Mouse (Mus musculus) urinary bladder, postnatal 36 days (tissue): ENCODE data around the gene Cldn10.
"Not testable (repeated sequence)": the region's sequence is repeated elsewhere in the genome, so short reads cannot be mapped to it uniquely, and the experiment has no call there.

Source experiments
- DNase-seq, 2 experiments: peaks; one replicate each; pipeline ENCODE4 v3.0.0; 2022; ENCODE audit warnings: low spot score in 2 of 2, mixed read lengths in 1 of 2

Gene Cldn10

GRCm38 (mm10) chr14:118782241-118782640, 5.5 kb upstream of the Cldn10 start:
- DNase-seq: no peak

GRCm38 (mm10) chr14:118783326-118783935, 4.3 kb upstream of the Cldn10 start:
- DNase-seq: no peak

- DNase-seq: no peak
These were observed 2.5 kb downstream of the Cldn10 start for GRCm38 (mm10) chr14:118790217-118790616.

- no peak for DNase-seq
These were observed 5.2 kb downstream of the Cldn10 start for GRCm38 (mm10) chr14:118792957-118793356.

GRCm38 (mm10) chr14:118793416-118793815, 5.7 kb downstream of the Cldn10 start:
- DNase-seq: no peak

- DNase-seq: no peak
These were observed 6.5 kb downstream of the Cldn10 start for GRCm38 (mm10) chr14:118794196-118794595.

- DNase-seq: no peak
These were observed 7.2 kb downstream of the Cldn10 start for GRCm38 (mm10) chr14:118794893-118795292.

GRCm38 (mm10) chr14:118795915-118796693, 8.4 kb downstream of the Cldn10 start:
- DNase-seq: no peak

- DNase-seq: no peak
These were observed 9.0 kb downstream of the Cldn10 start for GRCm38 (mm10) chr14:118796694-118797058.

GRCm38 (mm10) chr14:118797270-118797669, 9.6 kb downstream of the Cldn10 start:
- no peak for DNase-seq

GRCm38 (mm10) chr14:118799918-118800317, 12.2 kb downstream of the Cldn10 start:
- DNase-seq: no peak

GRCm38 (mm10) chr14:118803936-118804335, 16.2 kb downstream of the Cldn10 start:
- no peak for DNase-seq

GRCm38 (mm10) chr14:118804351-118804750, 16.6 kb downstream of the Cldn10 start:
- no peak for DNase-seq

GRCm38 (mm10) chr14:118807653-118808052, 19.9 kb downstream of the Cldn10 start:
- no peak for DNase-seq

GRCm38 (mm10) chr14:118808183-118808582, 20.5 kb downstream of the Cldn10 start:
- not testable (repeated sequence) for DNase-seq

GRCm38 (mm10) chr14:118809686-118810085, 22.0 kb downstream of the Cldn10 start:
- DNase-seq: no peak

GRCm38 (mm10) chr14:118811256-118811655, 23.5 kb downstream of the Cldn10 start:
- not testable (repeated sequence) for DNase-seq

GRCm38 (mm10) chr14:118813111-118813510, 25.4 kb downstream of the Cldn10 start:
- no peak for DNase-seq

GRCm38 (mm10) chr14:118816503-118816902, 28.8 kb downstream of the Cldn10 start:
- no peak for DNase-seq

- DNase-seq: peak; percentile 39
These were observed 32.4 kb downstream of the Cldn10 start for GRCm38 (mm10) chr14:118820111-118820510.

- DNase-seq: no peak
These were observed 35.1 kb downstream of the Cldn10 start for GRCm38 (mm10) chr14:118822816-118823215.

GRCm38 (mm10) chr14:118823313-118823712, 35.6 kb downstream of the Cldn10 start:
- no peak for DNase-seq

- DNase-seq: no peak
These were observed 38.6 kb downstream of the Cldn10 start for GRCm38 (mm10) chr14:118826346-118826745.
